In genomic region chr6:134120227-134120626, GRCm38 (mm10) we compare ENCODE assay signal across 17 mouse cellular contexts.
DNase-seq lines count a peak whose midpoint lies in the region; ATAC-seq and TF ChIP-seq lines count a peak whose summit lies in the region.
"Had no signal": no experiment of that assay in that cellular context is flagged by ENCODE, and none has a peak within 500 bp of the region (broad histone marks: within the 10 kb centered on the region; RNA-seq: fewer than 3 reads in every experiment).

No protein-coding gene starts in this region.

- peaks cover 14% of the 10 kb centered on the region; the same call in 1 of the 2 replicates for H3K4me1 ChIP-seq in heart, postnatal 0 days (ENCODE audit: control insufficient read depth, insufficient read depth)
- H3K4me1 ChIP-seq in spleen, adult 2 months (ENCODE audit: control insufficient read depth, insufficient read depth, insufficient read length), result peaks cover 10% of the 10 kb centered on the region; the same call in 1 of the 2 replicates
- H3K4me1 ChIP-seq in liver, embryonic 16.5 days (ENCODE audit: control insufficient read depth, low read depth, low read length), result peaks cover 8% of the 10 kb centered on the region

- no peak overlapping the region for H3K9ac ChIP-seq in heart, postnatal 0 days (replicated peaks; ENCODE audit: low read depth, low read length)
- H3K9ac ChIP-seq in liver, embryonic 16.5 days (ENCODE audit: low read depth, low read length), result no peak overlapping the region
- H3K9ac ChIP-seq: hindbrain, embryonic 15.5 days; lung, embryonic 15.5 days had no signal

- H3K36me3 ChIP-seq in heart, postnatal 0 days (replicated peaks; ENCODE audit: control insufficient read depth, insufficient read depth, low read length), result peaks cover 9% of the 10 kb centered on the region
- H3K36me3 ChIP-seq in spleen, adult 2 months (ENCODE audit: control insufficient read depth, insufficient read depth, low read length), result no peaks in the 10 kb centered on the region
- no peaks in the 10 kb centered on the region for H3K36me3 ChIP-seq in liver, embryonic 16.5 days (ENCODE audit: control insufficient read depth, insufficient read depth)
- H3K36me3 ChIP-seq: hindbrain, embryonic 15.5 days; lung, embryonic 15.5 days had no signal

- DNase-seq in heart, postnatal 0 days (ENCODE audit: low spot score), result no peak
- no peak for DNase-seq in heart, adult 9 months (ENCODE audit: low spot score in 2 of 2)
- no peak for DNase-seq in spleen, adult 2 months (ENCODE audit: low read depth in 1 of 2, low spot score in 2 of 2)
- DNase-seq in spleen, adult 12 weeks (ENCODE audit: low spot score), result no peak
- DNase-seq in urinary bladder, adult 18-20 months (ENCODE audit: low spot score in 2 of 2), result no peak
- DNase-seq in left cerebral cortex, adult 9 months (ENCODE audit: low spot score in 2 of 2), result no peak
- DNase-seq: adrenal gland, postnatal 25 days; cerebellum, adult 9-11 months; kidney, adult 18-20 months; retina, postnatal 1 day had no signal

- no peak for TF ChIP-seq CTCF in heart, postnatal 0 days (IDR thresholded peaks at IDR 0.05; ENCODE audit: low read depth)
- no peak for TF ChIP-seq CTCF in spleen, adult 2 months (IDR thresholded peaks at IDR 0.05; ENCODE audit: extremely low read depth, insufficient read depth, insufficient read length, insufficient replicate concordance)

- TF ChIP-seq EP300 in heart, postnatal 0 days (IDR thresholded peaks at IDR 0.05; ENCODE audit: low read depth), result no peak

- no peak overlapping the region for H3K4me3 ChIP-seq in heart, postnatal 0 days (ENCODE audit: low read depth, low read length)
- no peak overlapping the region for H3K4me3 ChIP-seq in spleen, adult 2 months (ENCODE audit: extremely low read depth, insufficient read depth, insufficient read length)
- H3K4me3 ChIP-seq in liver, embryonic 16.5 days (ENCODE audit: low read depth, low read length), result no peak overlapping the region
- H3K4me3 ChIP-seq: erythroblast, embryonic 14.5 days; hindbrain, embryonic 15.5 days; lung, embryonic 15.5 days; myocyte had no signal

- WGBS in heart, postnatal 0 days, result 61% methylated on average over 4 of the region's 4 CpGs
- WGBS in spleen, adult 2 months, result 66% methylated on average over 4 of the region's 4 CpGs
- 39% methylated on average over 4 of the region's 4 CpGs for WGBS in liver, embryonic 16.5 days (ENCODE audit: insufficient replicate concordance)

- peak overlapping the region; percentile 46 for H3K27ac ChIP-seq in heart, postnatal 0 days (ENCODE audit: low read depth)
- H3K27ac ChIP-seq in spleen, adult 2 months (ENCODE audit: insufficient read depth, low read length), result peak overlapping the region; percentile 18; the same call in 1 of the 2 replicates
- H3K27ac ChIP-seq in liver, embryonic 16.5 days (ENCODE audit: low read length), result 0 out of 2 replicates have a peak overlapping the region, but pooled peaks have one; percentile 8
- H3K27ac ChIP-seq: hindbrain, embryonic 15.5 days; lung, embryonic 15.5 days had no signal

- H3K27me3 ChIP-seq in heart, postnatal 0 days (ENCODE audit: control insufficient read depth, insufficient read depth, low read length), result no peaks in the 10 kb centered on the region
- H3K27me3 ChIP-seq in spleen, adult 2 months (ENCODE audit: control insufficient read depth, insufficient read depth, low read length), result no peaks in the 10 kb centered on the region
- H3K27me3 ChIP-seq in liver, embryonic 16.5 days (ENCODE audit: control insufficient read depth, insufficient read depth, low read depth, low read length), result no peaks in the 10 kb centered on the region
- H3K27me3 ChIP-seq: hindbrain, embryonic 15.5 days; lung, embryonic 15.5 days had no signal

- no peak for TF ChIP-seq POLR2A in spleen, adult 2 months (IDR thresholded peaks at IDR 0.05; ENCODE audit: low read depth, low read length)

- ATAC-seq in heart, postnatal 0 days (ENCODE audit: insufficient read depth, low read depth), result no peak
- ATAC-seq in liver, embryonic 16.5 days (ENCODE audit: low read depth), result no peak
- ATAC-seq: forebrain, embryonic 16.5 days had no signal

- no peaks in the 10 kb centered on the region for H3K9me3 ChIP-seq in heart, postnatal 0 days (replicated peaks; ENCODE audit: control insufficient read depth, low read length)
- H3K9me3 ChIP-seq in liver, embryonic 16.5 days (replicated peaks; ENCODE audit: control insufficient read depth, low read length), result no peaks in the 10 kb centered on the region
- H3K9me3 ChIP-seq: hindbrain, embryonic 15.5 days; lung, embryonic 15.5 days had no signal

- no peak overlapping the region for H3K4me2 ChIP-seq in heart, postnatal 0 days (ENCODE audit: low read depth, low read length)
- H3K4me2 ChIP-seq in liver, embryonic 16.5 days (ENCODE audit: low read depth, low read length), result no peak overlapping the region
- H3K4me2 ChIP-seq: hindbrain, embryonic 15.5 days; lung, embryonic 15.5 days; midbrain, embryonic 11.5 days had no signal
